Mouse (Mus musculus) brain, embryonic 18.5 days (tissue): ENCODE results near the gene Hnf1b.

Experiments used
- DNase-seq: peaks from one replicate; pipeline ENCODE4 v3.0.0-alpha.2; 2012; ENCODE audit warnings: low read depth, low spot score

Gene Hnf1b

DNA sequence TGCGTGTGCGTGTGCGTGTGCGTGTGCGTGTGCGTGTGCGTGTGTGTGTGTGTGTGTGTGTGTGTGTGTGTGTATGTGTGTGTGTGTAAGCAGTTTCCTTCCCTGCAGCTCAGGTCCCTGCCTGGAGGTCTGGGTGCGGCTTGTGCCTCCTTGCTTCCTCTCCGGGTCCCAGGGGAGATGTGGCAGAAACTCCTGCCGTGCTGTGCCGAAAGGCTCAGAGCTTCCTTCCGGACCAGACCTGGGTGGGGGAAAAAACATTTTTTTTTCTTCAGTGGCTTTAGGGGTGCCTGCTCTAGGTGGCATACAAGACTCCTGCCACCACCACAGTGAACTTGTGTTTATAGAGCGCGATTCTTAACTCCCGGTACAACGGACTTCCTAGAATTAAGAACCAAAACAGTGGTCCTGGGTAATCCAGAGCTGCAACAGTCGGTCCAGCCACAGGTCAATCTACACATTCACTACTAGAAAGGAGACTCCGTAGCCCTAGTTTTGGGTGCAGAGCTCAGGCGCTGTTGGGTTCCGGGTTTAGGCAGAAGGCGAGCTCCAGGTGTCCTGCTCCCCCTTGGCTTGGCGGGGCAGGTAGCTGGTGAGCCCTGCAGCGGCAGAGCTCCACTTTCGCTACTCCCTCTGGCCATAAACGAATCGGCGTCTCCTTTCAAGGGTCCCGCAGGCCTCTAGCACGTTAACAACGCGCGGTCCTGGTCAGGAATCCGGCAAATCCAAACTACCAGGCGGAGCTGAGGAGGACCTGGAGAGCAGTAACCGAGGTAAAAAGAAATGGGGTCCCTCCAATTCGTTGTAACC lies at the start of gene Hnf1b:
Hnf1b (plus strand) TSS at position 535 of the 807 bp plus-strand sequence.
- DNase-seq = no peak

- DNase-seq = no peak
These were observed 47.7 kb upstream of the Hnf1b start for GRCm38 (mm10) chr11:83802166-83802565.

DNA sequence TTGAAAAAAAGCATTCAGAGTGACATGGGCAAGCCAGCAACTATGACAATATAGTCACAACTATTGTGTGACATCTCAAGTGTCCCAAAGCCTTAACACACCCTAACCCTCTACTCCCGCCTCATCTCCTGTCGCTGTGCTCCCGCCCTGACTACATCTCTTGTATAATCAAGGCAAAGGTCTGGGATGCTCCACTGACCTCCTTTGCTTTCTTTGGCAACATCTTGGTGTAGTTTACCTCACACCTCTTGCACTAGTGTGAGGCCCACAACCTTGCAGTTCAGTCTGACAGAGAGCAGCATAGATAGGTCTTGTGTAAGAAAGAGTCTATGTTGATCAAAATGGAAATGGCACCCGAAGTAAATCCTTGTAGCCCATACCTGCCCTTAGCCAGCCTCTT lies 47.3 kb upstream of the Hnf1b start:
- DNase-seq = no peak

DNA sequence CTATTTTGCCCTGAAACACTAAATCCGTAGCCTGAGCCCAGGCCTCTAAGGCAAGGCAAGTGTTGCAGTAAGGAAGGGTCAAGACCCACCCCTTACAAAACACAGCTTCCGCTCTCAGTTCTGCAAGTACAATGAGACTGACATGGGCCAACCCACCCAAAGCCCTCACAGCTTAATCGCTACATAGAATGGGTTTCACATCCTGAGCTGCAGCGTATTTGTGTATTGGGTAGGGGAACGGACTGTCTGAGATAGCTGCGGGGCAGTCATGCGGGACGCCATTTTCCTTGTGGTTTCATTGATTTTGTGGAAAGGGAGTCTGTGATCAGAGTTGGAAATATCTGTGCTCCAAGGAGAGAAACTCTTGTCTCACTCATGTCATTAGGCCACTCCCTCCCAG lies 39.4 kb upstream of the Hnf1b start:
- DNase-seq = no peak

- no peak for DNase-seq
These were observed 34.7 kb upstream of the Hnf1b start for GRCm38 (mm10) chr11:83815191-83815590.

- DNase-seq = no peak
These were observed 34.2 kb upstream of the Hnf1b start for GRCm38 (mm10) chr11:83815628-83816027.

DNA sequence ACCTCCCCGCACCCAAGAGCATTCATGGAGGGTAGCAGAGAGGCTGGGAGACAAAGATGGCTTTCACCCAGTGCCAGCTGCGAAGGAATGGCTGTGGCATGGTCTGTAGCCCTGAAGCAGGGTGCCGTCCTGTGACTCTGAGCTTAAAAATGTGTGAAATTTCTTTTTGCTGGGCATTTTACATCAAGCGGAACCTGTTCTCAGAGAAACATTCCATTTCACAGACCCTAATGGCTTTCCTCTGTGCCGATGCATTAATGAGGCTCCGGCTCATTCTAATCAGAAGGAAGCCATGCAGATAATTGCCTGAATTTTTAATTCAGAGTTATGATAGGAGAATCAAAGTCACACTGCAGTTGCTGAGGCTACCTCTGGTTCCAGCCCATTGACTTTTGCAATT lies 32.8 kb upstream of the Hnf1b start:
- DNase-seq = no peak

- no peak for DNase-seq
These were observed 31.9 kb upstream of the Hnf1b start for GRCm38 (mm10) chr11:83817994-83818393.

DNA sequence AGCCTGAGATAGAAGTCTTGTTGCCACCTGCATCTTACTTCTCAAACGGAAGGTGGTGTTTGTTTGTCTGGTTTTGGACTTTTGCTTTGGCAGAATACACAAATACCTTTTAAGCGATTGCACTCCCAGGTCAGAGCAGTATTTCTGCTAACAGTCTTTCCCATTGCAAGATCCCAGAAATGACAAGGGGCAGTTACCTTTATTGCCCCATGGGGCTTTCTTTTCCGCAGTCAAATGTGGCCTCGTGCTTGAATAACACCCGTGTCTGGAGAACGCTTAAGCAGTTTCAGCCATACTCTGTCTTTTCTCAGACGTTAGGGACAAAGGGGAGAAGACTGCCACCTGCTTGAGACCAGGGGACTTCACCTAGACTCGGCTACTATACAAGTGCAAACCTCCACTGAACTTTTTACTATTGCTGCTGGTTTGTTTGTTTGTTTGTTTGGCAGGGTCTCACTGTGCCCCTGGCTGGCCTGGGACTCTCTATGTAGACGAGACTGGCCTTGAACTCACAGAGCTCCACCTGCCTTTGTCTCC lies 31.2 kb upstream of the Hnf1b start:
- DNase-seq = no peak

- DNase-seq = no peak
These were observed 29.9 kb upstream of the Hnf1b start for GRCm38 (mm10) chr11:83819806-83820483.

DNA sequence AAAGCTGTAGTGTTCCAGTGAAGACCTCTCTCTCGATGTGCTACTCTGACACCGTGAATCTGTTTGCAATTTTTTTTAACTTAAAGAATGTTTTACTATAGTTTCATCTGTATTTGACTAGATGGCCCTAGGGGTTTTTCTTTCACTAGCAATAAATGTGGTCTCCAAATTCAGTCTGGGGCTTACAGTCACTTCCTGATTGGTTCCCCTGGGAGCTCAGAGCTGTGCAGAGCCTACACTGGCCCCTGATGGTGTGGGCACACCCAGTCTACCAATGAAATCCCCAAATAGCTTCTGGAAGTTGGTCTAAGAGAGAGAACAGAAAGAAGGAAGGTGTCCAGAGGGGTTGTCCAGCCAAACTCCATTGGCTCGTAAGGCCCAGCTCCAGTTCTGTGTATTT lies 23.7 kb upstream of the Hnf1b start:
- DNase-seq = no peak

DNA sequence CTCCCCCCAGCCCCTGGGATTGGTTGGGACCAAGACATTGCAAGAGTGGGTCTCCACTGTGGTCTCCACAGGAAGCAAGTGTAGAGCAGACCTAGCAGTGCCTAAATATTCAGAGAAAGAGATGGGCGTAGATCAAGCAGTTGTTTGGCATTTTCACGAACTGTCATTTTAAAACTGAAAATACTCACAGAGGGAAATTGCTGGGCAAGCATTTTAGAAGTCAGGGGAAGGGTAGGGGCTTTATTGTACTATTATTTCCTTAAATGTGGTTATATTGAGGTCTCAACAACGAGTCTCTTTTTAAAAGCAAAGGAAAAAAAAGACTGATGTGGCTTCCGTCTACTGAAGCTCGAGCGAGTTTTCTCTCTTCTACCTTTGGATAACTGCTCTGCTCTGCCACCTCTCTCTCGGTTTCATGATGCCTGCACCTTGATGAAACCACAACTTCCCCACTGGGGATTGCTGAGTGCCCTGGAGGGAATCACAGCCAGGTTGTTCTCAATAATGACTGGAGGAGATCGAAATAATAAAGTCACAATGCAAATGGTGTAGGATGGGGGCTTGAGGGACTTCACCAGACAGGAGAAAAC lies 21.2 kb upstream of the Hnf1b start:
- no peak for DNase-seq

- no peak for DNase-seq
These were observed 17.5 kb upstream of the Hnf1b start for GRCm38 (mm10) chr11:83832389-83832788.

GRCm38 (mm10) chr11:83833517-83833916 lies 16.3 kb upstream of the Hnf1b start:
- no peak for DNase-seq

GRCm38 (mm10) chr11:83833959-83834496 lies 15.8 kb upstream of the Hnf1b start:
- DNase-seq = no peak

DNA sequence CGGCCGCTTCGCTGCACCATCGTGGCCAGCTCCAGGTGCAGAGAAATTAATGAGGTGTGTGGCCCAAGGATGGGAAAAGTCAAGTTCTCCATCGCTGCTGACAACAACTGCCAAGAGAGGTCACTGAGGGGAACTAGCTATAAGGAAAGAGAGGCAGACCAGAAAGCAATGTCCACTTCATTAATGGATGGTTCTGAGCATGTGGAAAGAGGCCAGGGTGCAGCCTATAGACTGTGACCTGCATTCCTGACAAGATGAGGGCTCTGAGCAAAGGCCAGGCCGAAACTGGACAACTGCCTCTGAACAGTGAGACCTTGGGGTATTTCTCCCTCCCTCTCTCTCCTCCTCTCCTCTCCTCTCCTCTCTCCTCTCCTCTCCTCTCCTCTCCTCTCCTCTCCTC lies 10.4 kb upstream of the Hnf1b start:
- no peak for DNase-seq

- DNase-seq = no peak
These were observed 6.3 kb upstream of the Hnf1b start for GRCm38 (mm10) chr11:83843534-83843933.

DNA sequence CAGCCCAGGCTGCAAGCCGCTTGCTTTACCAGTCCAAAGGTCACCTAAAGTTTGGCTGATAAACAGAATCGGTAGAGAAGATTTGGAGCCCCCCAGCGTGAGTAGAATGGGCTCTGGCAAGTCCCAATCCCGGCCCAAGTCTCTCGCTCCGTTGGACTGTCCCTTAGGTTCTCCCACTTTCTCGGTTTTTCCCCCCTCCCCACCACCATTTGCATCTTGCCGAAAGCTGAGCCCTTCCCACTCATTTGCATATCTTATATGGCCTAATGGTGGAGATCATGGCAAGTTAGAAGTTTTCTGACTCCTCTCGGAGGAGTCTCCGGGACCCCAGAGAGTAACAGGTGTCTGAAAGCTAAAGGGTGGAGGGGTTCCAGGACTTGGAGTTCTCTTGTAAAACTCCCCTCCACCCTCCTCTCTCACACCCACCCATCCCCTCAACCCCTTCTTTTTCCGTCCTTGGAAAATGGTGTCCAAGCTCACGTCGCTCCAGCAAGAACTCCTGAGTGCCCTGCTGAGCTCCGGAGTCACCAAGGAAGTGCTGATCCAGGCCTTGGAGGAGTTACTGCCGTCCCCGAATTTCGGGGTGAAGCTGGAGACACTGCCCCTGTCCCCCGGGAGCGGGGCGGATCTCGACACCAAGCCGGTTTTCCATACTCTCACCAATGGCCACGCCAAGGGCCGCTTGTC lies 866 bp downstream of the Hnf1b start:
- no peak for DNase-seq

- DNase-seq = no peak
These were observed 1.6 kb downstream of the Hnf1b start for GRCm38 (mm10) chr11:83851273-83852015.

- DNase-seq = no peak
These were observed 2.1 kb downstream of the Hnf1b start for GRCm38 (mm10) chr11:83852016-83852355.
